Mouse (Mus musculus): ENCODE measurements around the gene Sgms1. TPM values are rescaled to one million over a fixed set of nuclear protein-coding genes. Genes with fewer than 3 reads are reported as not detected.

Sgms1 gene
- polyA plus RNA-seq, 1 experiment from 2014 or later, result 28.8 TPM

GRCm38 (mm10) chr19:32210450-32211292 lies 178.8 kb downstream of the Sgms1 start:
- ATAC-seq (ENCODE audit: low read depth), result peak; percentile 98
- 1% methylated on average over 34 of the region's 34 CpGs for WGBS (ENCODE audit: insufficient replicate concordance)
- Histone ChIP-seq H3K36me3 (ENCODE audit: control insufficient read depth, insufficient read depth) (no peaks in the 10 kb centered on the region), H3K27ac (ENCODE audit: low read length) (peak overlapping the region; percentile 83), H3K4me1 (ENCODE audit: control insufficient read depth, low read depth, low read length) (peaks cover 26% of the 10 kb centered on the region), H3K4me3 (ENCODE audit: low read depth, low read length) (peak overlapping the region; percentile 70), H3K9ac (ENCODE audit: low read depth, low read length) (peak overlapping the region; percentile 76), H3K27me3 (ENCODE audit: control insufficient read depth, insufficient read depth, low read depth, low read length) (no peaks in the 10 kb centered on the region), H3K9me3 (replicated peaks; ENCODE audit: control insufficient read depth, low read length) (no peaks in the 10 kb centered on the region), H3K4me2 (ENCODE audit: low read depth, low read length) (peak overlapping the region; percentile 97)

GRCm38 (mm10) chr19:32210099-32210449 lies 179.4 kb downstream of the Sgms1 start:
- ATAC-seq (ENCODE audit: low read depth), result no peak

GRCm38 (mm10) chr19:32202131-32203114 lies 187.1 kb downstream of the Sgms1 start:
- Histone ChIP-seq H3K9ac (ENCODE audit: low read depth, low read length) (no peak overlapping the region), H3K27me3 (ENCODE audit: control insufficient read depth, insufficient read depth, low read depth, low read length) (no peaks in the 10 kb centered on the region), H3K4me3 (ENCODE audit: low read depth, low read length) (no peak overlapping the region), H3K9me3 (replicated peaks; ENCODE audit: control insufficient read depth, low read length) (no peaks in the 10 kb centered on the region), H3K27ac (ENCODE audit: low read length) (peak overlapping the region; percentile 61), H3K4me2 (ENCODE audit: low read depth, low read length) (no peak overlapping the region), H3K4me1 (ENCODE audit: control insufficient read depth, low read depth, low read length) (peaks cover 35% of the 10 kb centered on the region), H3K36me3 (ENCODE audit: control insufficient read depth, insufficient read depth) (peaks cover 3% of the 10 kb centered on the region; the same call in 1 of the 2 replicates)
- ATAC-seq (ENCODE audit: low read depth), result peak; percentile 70
- 72% methylated on average over 12 of the region's 12 CpGs for WGBS (ENCODE audit: insufficient replicate concordance)

More at GRCm38 (mm10) chr19:32210099-32210449, 179.4 kb downstream of the Sgms1 start:
- peak overlapping the region; percentile 83 for H3K27ac ChIP-seq (ENCODE audit: low read length)
- H3K27me3 ChIP-seq (ENCODE audit: control insufficient read depth, insufficient read depth, low read depth, low read length), result no peaks in the 10 kb centered on the region
- H3K4me3 ChIP-seq (ENCODE audit: low read depth, low read length), result peak overlapping the region; percentile 70
- WGBS (ENCODE audit: insufficient replicate concordance), result 5% methylated on average over 5 of the region's 5 CpGs
- no peaks in the 10 kb centered on the region for H3K36me3 ChIP-seq (ENCODE audit: control insufficient read depth, insufficient read depth)
- peak overlapping the region; percentile 76 for H3K9ac ChIP-seq (ENCODE audit: low read depth, low read length)
- H3K4me1 ChIP-seq (ENCODE audit: control insufficient read depth, low read depth, low read length), result peaks cover 26% of the 10 kb centered on the region
- peak overlapping the region; percentile 97 for H3K4me2 ChIP-seq (ENCODE audit: low read depth, low read length)
- no peaks in the 10 kb centered on the region for H3K9me3 ChIP-seq (replicated peaks; ENCODE audit: control insufficient read depth, low read length)

GRCm38 (mm10) chr19:32199861-32200574 lies 189.5 kb downstream of the Sgms1 start:
- Histone ChIP-seq H3K4me1 (ENCODE audit: control insufficient read depth, low read depth, low read length) (peaks cover 51% of the 10 kb centered on the region), H3K27ac (ENCODE audit: low read length) (0 out of 2 replicates have a peak overlapping the region, but pooled peaks have one; percentile 0), H3K27me3 (ENCODE audit: control insufficient read depth, insufficient read depth, low read depth, low read length) (no peaks in the 10 kb centered on the region), H3K36me3 (ENCODE audit: control insufficient read depth, insufficient read depth) (peaks cover 3% of the 10 kb centered on the region; the same call in 1 of the 2 replicates), H3K4me3 (ENCODE audit: low read depth, low read length) (no peak overlapping the region), H3K9ac (ENCODE audit: low read depth, low read length) (no peak overlapping the region), H3K4me2 (ENCODE audit: low read depth, low read length) (no peak overlapping the region), H3K9me3 (replicated peaks; ENCODE audit: control insufficient read depth, low read length) (no peaks in the 10 kb centered on the region)
- WGBS (ENCODE audit: insufficient replicate concordance), result 64% methylated on average over 4 of the region's 4 CpGs
- ATAC-seq (ENCODE audit: low read depth), result no peak

GRCm38 (mm10) chr19:32199133-32199532 lies 190.4 kb downstream of the Sgms1 start:
- Histone ChIP-seq H3K4me2 (ENCODE audit: low read depth, low read length) (no peak overlapping the region), H3K9me3 (replicated peaks; ENCODE audit: control insufficient read depth, low read length) (no peaks in the 10 kb centered on the region), H3K27me3 (ENCODE audit: control insufficient read depth, insufficient read depth, low read depth, low read length) (no peaks in the 10 kb centered on the region), H3K4me3 (ENCODE audit: low read depth, low read length) (no peak overlapping the region), H3K4me1 (ENCODE audit: control insufficient read depth, low read depth, low read length) (peaks cover 51% of the 10 kb centered on the region), H3K36me3 (ENCODE audit: control insufficient read depth, insufficient read depth) (peaks cover 5% of the 10 kb centered on the region), H3K27ac (ENCODE audit: low read length) (no peak overlapping the region; the same call in 1 of the 2 replicates), H3K9ac (ENCODE audit: low read depth, low read length) (no peak overlapping the region)
- no peak for ATAC-seq (ENCODE audit: low read depth)
- 88% methylated on average over 5 of the region's 5 CpGs for whole genome bisulfite sequencing (ENCODE audit: insufficient replicate concordance)

- H3K4me1 ChIP-seq (ENCODE audit: control insufficient read depth, low read depth, low read length), result peaks cover 51% of the 10 kb centered on the region
- no peak overlapping the region for H3K27ac ChIP-seq (ENCODE audit: low read length)
- WGBS (ENCODE audit: insufficient replicate concordance), result 91% methylated on average over 7 of the region's 7 CpGs
- H3K4me3 ChIP-seq (ENCODE audit: low read depth, low read length), result no peak overlapping the region
- H3K9me3 ChIP-seq (replicated peaks; ENCODE audit: control insufficient read depth, low read length), result no peaks in the 10 kb centered on the region
- H3K27me3 ChIP-seq (ENCODE audit: control insufficient read depth, insufficient read depth, low read depth, low read length), result no peaks in the 10 kb centered on the region
- H3K36me3 ChIP-seq (ENCODE audit: control insufficient read depth, insufficient read depth), result peaks cover 5% of the 10 kb centered on the region
- no peak overlapping the region for H3K9ac ChIP-seq (ENCODE audit: low read depth, low read length)
- no peak for ATAC-seq (ENCODE audit: low read depth)
- no peak overlapping the region for H3K4me2 ChIP-seq (ENCODE audit: low read depth, low read length)
These were observed 190.9 kb downstream of the Sgms1 start for GRCm38 (mm10) chr19:32198494-32199106.

GRCm38 (mm10) chr19:32196976-32197819 lies 192.3 kb downstream of the Sgms1 start:
- ATAC-seq (ENCODE audit: low read depth), result no peak
- Histone ChIP-seq H3K9ac (ENCODE audit: low read depth, low read length) (no peak overlapping the region), H3K4me1 (ENCODE audit: control insufficient read depth, low read depth, low read length) (peaks cover 49% of the 10 kb centered on the region), H3K4me3 (ENCODE audit: low read depth, low read length) (no peak overlapping the region), H3K9me3 (replicated peaks; ENCODE audit: control insufficient read depth, low read length) (no peaks in the 10 kb centered on the region), H3K27me3 (ENCODE audit: control insufficient read depth, insufficient read depth, low read depth, low read length) (no peaks in the 10 kb centered on the region), H3K27ac (ENCODE audit: low read length) (peak overlapping the region; percentile 22), H3K4me2 (ENCODE audit: low read depth, low read length) (no peak overlapping the region), H3K36me3 (ENCODE audit: control insufficient read depth, insufficient read depth) (peaks cover 5% of the 10 kb centered on the region)
- 66% methylated on average over 15 of the region's 15 CpGs for WGBS (ENCODE audit: insufficient replicate concordance)

All from liver, embryonic 16.5 days (tissue).